Mouse (Mus musculus): ENCODE measurements around the gene Crnkl1. TPM values are rescaled to one million over a fixed set of nuclear protein-coding genes. Genes with fewer than 3 reads are reported as not detected.

The Crnkl1 gene
- polyA plus RNA-seq, 1 experiment from 2014 or later = 23.5 TPM

DNA sequence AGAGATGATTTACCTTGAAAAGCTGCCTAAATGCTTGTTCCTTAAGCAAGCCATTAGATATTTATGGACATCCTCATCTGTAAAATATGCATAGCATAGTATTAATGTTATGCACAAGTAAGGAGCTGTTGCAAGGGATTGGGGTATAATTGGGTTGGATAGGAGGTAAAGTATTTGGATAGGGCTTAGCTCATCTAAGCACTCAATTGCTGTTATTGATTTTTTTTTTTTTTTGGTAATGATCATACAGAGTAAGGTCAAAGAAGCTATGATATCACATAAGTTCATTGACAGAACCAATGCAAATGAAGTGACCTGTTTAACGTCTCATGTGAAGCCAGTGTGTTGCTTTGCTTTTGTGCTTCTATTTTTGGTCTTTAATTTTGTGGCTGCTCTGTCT, 60.9 kb downstream of the Crnkl1 start:
- H3K9ac ChIP-seq (ENCODE audit: low read depth, low read length) = no peak overlapping the region
- H3K4me2 ChIP-seq = no peak overlapping the region
- no peaks in the 10 kb centered on the region for H3K9me3 ChIP-seq (replicated peaks; ENCODE audit: control insufficient read depth, low read length)
- no peaks in the 10 kb centered on the region for H3K27me3 ChIP-seq (ENCODE audit: control insufficient read depth, insufficient read depth, low read length)
- no peaks in the 10 kb centered on the region for H3K4me1 ChIP-seq (ENCODE audit: control insufficient read depth, insufficient read depth, low read length)
- H3K4me3 ChIP-seq (ENCODE audit: low read depth, low read length) = no peak overlapping the region
- H3K36me3 ChIP-seq (ENCODE audit: control insufficient read depth, insufficient read depth, low read length) = peaks cover 10% of the 10 kb centered on the region; the same call in 1 of the 2 replicates
- no peak overlapping the region for H3K27ac ChIP-seq (ENCODE audit: low read depth, low read length)
- WGBS (ENCODE audit: insufficient replicate concordance) = 68% methylated on average over 1 of the region's 1 CpGs
- no peak for ATAC-seq (replicated peaks; ENCODE audit: insufficient number of reproducible peaks, low FRiP score, low TSS enrichment)

DNA sequence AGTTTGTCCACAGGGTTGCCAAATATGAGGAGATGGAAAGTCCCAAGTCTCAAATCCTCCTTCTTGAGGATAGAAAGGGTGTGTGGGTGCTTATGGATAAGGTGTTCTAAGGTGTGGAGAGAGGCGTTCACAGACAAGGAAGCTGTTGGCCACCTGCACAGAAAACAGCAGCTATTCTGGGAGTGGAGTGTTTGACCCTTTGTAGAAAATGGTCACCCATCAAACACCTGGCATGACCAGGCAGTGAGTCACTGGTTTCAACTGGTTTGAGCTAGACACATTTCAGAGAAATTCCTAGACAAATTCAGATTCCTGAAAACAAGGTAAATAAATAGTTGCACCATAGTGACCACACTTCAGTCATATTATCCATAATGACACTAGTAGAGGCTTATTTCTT, 62.7 kb downstream of the Crnkl1 start:
- no peaks in the 10 kb centered on the region for H3K9me3 ChIP-seq (replicated peaks; ENCODE audit: control insufficient read depth, low read length)
- H3K4me2 ChIP-seq = no peak overlapping the region
- 81% methylated on average over 1 of the region's 1 CpGs for WGBS (ENCODE audit: insufficient replicate concordance)
- no peaks in the 10 kb centered on the region for H3K4me1 ChIP-seq (ENCODE audit: control insufficient read depth, insufficient read depth, low read length)
- H3K4me3 ChIP-seq (ENCODE audit: low read depth, low read length) = no peak overlapping the region
- H3K27ac ChIP-seq (ENCODE audit: low read depth, low read length) = no peak overlapping the region
- ATAC-seq (replicated peaks; ENCODE audit: insufficient number of reproducible peaks, low FRiP score, low TSS enrichment) = no peak
- no peak overlapping the region for H3K9ac ChIP-seq (ENCODE audit: low read depth, low read length)
- no peaks in the 10 kb centered on the region for H3K27me3 ChIP-seq (ENCODE audit: control insufficient read depth, insufficient read depth, low read length)
- 0 out of 2 replicates have a peak, but pooled peaks cover 8% of the 10 kb centered on the region for H3K36me3 ChIP-seq (ENCODE audit: control insufficient read depth, insufficient read depth, low read length)

DNA sequence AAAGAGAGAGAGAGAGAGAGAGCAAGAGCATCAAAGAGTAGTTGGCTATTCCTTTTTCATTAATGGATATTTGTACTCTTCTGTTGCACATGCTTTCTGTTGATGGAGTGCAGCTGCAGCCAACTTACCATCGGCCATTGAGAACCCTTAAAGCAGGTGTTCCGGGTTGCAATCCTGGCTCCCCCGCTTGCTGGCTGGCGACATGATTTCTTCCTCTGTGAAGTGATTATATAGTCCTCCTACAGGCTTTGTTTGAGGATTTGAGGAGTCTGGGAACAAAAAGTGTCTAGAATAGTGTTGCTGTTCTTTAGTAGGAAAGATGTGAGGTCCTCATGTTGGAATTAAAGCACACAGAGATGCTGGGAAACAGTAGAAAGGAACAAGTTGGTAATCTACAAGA, 63.5 kb downstream of the Crnkl1 start:
- H3K27me3 ChIP-seq (ENCODE audit: control insufficient read depth, insufficient read depth, low read length) = no peaks in the 10 kb centered on the region
- H3K4me2 ChIP-seq = no peak overlapping the region
- H3K36me3 ChIP-seq (ENCODE audit: control insufficient read depth, insufficient read depth, low read length) = 0 out of 2 replicates have a peak, but pooled peaks cover 5% of the 10 kb centered on the region
- H3K27ac ChIP-seq (ENCODE audit: low read depth, low read length) = no peak overlapping the region
- no peak for ATAC-seq (replicated peaks; ENCODE audit: insufficient number of reproducible peaks, low FRiP score, low TSS enrichment)
- no peak overlapping the region for H3K4me3 ChIP-seq (ENCODE audit: low read depth, low read length)
- H3K9ac ChIP-seq (ENCODE audit: low read depth, low read length) = no peak overlapping the region
- WGBS (ENCODE audit: insufficient replicate concordance) = 90% methylated on average over 4 of the region's 4 CpGs
- H3K9me3 ChIP-seq (replicated peaks; ENCODE audit: control insufficient read depth, low read length) = no peaks in the 10 kb centered on the region; the same call in 1 of the 2 replicates
- H3K4me1 ChIP-seq (ENCODE audit: control insufficient read depth, insufficient read depth, low read length) = no peaks in the 10 kb centered on the region

Small RNA genes within 50 kb of the gene (microRNA-seq; reads per million reads assigned to microRNA genes)
- not detected for gene Gm25026 (ENCODE audit: borderline number of aligned reads)

Other genes with a start within 250 kb of the Crnkl1 start
- 185 and 189 TPM in 2 replicates for gene Naa20, start 32.9 kb downstream of the Crnkl1 start, polyA plus RNA-seq (2014; fragmentation: Nextera tagmentation; extraction: Ambion mirVana)
- 0.10 and 1.1 TPM in 2 replicates for gene Cfap61, start 230 bp downstream of the Crnkl1 start, polyA plus RNA-seq (2014; fragmentation: Nextera tagmentation; extraction: Ambion mirVana)